Mouse (Mus musculus) splenic B cell, adult 2 months (primary cell): ENCODE data around the gene Esyt2.

Experiments used
- DNase-seq: peaks from one replicate; pipeline ENCODE4 v3.0.0-alpha.2; 2011; ENCODE audit warnings: low read depth, low spot score
- H3K27me3 ChIP-seq: 2 replicates; pipeline ENCODE4 v1.6.1; 2012; ENCODE audit warnings: mild to moderate bottlenecking, low read length, moderate library complexity, mixed read lengths; ENCODE audit not compliant: control insufficient read depth, poor library complexity, insufficient read depth, severe bottlenecking
- H3K36me3 ChIP-seq: 2 replicates; pipeline ENCODE4 v1.6.1; 2012; ENCODE audit warnings: mild to moderate bottlenecking, low read length, moderate library complexity, mixed read lengths; ENCODE audit not compliant: control insufficient read depth, poor library complexity, insufficient read depth, severe bottlenecking

The Esyt2 gene

DNA sequence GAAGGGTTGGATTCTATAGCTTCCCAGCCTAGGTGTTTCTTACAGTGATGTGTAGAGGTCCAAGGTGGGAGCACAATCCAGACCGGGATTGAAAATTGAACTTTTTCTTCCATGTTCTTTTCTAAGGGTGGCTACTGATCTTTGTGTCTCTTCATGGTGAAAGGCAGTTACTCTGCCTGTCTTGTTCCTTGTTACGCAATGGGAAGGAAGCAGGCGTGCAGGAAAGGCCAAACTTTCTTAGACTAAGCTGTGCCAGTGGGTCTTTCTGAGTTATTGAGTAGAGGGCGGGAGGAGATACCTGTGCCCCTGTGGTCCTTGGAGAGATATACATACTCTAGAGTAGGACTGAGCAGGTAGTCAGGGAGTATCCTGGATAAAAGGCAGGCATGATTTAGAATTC is 133.9 kb downstream of the Esyt2 start:
- Histone ChIP-seq H3K27me3 (no peaks in the 10 kb centered on the region), H3K36me3 (no peaks in the 10 kb centered on the region)
- no peak for DNase-seq

DNA sequence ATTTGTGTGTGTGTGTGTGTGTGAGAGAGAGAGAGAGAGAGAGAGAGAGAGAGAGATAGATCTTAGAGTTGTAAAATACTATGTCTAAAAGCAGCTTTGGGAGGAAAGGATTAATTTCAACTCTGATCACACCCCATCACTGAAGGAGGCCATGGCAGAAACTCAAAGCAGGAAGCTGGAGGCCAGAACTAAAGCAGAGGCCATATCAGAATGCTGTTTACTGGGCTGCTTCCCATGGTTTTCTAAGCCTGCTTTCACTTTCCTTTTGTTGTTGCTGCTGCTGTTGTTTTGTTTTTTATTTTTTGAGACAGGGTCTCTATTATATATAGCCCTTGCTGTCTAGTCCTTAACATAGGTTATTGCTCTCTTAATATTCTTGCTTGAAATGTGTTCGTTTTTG is 135.5 kb downstream of the Esyt2 start:
- no peaks in the 10 kb centered on the region for H3K36me3 ChIP-seq
- DNase-seq, result no peak
- no peaks in the 10 kb centered on the region for H3K27me3 ChIP-seq

DNA sequence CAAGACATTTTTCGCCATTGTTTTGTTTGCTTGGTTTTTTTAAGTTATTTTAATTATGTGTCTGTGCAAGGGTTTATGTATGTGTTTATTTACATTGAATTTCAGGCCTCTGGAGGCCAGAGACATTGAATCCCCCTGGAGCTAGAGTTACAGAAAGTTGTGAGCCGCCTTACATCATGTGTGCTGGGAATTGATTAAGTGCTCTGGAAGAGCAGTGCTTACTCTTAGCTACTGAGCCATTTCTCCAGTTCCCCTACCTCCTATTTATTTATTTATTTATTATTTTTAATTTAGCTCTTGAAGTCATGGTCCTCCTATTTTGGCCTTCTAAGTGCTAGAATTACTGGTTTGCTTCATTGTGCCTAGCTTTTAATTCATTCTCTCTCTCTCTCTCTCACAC is 140.7 kb downstream of the Esyt2 start:
- H3K36me3 ChIP-seq, result no peaks in the 10 kb centered on the region
- no peak for DNase-seq
- H3K27me3 ChIP-seq, result no peaks in the 10 kb centered on the region

DNA sequence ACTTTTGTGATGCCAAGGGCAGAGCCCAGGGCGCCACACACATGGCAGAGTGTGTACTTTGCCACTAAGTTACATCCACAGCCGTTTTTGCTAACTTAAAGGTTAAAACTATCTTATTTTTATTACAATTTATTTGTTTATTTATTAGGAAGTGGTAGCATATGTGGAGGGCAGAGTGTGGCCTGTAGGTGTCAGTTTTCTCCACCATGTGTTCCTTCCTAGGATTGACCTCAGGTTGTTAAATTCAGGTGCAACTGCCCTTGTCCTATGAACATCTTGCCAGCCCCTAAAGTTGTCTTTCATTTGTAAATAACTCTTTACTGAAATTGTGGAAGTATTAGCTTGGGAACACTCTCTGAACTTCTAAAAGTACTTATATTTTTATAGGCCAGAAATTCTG is 144.4 kb downstream of the Esyt2 start:
- no peaks in the 10 kb centered on the region for H3K27me3 ChIP-seq

DNA sequence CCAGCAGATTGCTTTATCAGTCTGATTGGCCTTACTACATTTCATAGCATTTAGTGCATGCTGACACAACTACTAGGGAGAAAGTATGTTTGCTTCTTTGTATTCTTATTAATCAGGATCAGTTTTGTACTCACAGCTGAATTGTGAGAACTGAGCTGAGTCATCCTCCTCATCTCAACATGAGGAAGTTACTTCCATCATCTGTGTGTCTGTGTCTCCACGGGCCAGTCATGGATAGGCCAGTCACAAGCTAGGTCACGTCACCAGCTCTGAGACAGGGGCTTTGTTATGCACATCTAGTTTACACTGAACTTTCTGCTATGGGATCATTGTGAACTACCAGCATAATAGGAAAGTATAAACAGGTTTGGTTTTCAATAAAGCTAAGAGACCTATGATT is 152.7 kb downstream of the Esyt2 start:
- DNase-seq, result no peak
- Histone ChIP-seq H3K36me3 (no peaks in the 10 kb centered on the region; the same call in 1 of the 2 replicates), H3K27me3 (no peaks in the 10 kb centered on the region; the same call in 1 of the 2 replicates)

More for the DNA sequence above, 144.4 kb downstream of the Esyt2 start:
- H3K36me3 ChIP-seq, result no peaks in the 10 kb centered on the region
- DNase-seq, result no peak

DNA sequence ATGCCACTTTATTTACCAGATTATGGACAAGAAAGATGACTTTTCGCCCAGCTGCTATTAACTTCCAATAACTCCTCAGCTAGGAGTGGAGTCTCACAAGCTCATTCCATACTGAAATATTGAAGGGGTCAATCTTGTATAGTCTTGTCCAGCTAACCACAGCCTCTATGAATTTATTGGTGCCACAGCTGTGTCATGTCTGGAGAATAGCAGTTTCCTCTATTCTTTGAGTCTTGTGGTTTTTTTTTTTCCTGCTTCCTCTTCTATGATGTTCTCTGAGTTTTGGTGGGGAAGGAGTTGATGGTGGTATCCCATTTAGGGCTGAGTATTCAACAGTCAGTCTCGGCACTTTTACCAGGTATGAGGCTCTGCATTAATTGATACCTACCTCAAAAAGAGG is 154.2 kb downstream of the Esyt2 start:
- Histone ChIP-seq H3K27me3 (no peaks in the 10 kb centered on the region; the same call in 1 of the 2 replicates), H3K36me3 (no peaks in the 10 kb centered on the region; the same call in 1 of the 2 replicates)
- DNase-seq, result no peak

DNA sequence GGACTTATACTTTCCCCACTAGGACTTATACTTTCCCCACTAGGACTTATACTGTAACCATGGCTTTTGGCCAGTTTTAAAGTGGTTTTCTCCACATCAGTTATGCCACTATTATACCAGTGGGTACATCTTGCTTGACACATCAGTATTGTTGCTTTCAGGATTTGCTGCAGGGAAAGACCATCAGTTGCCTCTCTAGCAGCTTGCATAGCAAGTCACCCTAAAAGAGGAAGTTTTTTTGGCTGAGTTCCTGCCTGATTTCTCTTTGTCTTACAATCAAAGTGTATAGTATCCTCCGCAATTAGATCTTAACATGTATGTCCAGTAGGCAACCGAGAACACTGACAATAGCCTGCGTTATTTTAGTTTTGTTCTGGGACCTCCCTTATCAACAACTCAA is 155.1 kb downstream of the Esyt2 start:
- no peak for DNase-seq
- no peaks in the 10 kb centered on the region; the same call in 1 of the 2 replicates for H3K36me3 ChIP-seq
- no peaks in the 10 kb centered on the region; the same call in 1 of the 2 replicates for H3K27me3 ChIP-seq

DNA sequence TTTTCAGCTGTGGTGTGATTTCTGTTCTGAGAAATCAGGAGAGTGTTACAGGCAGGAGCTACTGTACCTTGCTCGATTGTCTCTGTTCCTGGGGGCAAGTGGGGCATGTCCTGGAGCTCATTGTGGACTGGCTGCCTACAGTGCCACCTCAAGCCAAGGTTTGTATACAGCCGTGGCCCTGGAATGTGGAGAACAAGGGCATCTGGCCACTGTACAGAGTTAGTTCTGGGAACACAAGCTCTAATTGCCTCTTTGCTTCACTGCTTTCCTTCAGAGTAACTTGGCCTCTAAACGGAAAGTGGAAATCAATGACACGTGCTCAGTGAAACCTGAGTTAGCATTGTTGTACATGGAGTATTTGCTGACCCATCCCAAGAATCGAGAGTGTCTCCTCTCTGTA is 157.6 kb downstream of the Esyt2 start:
- Histone ChIP-seq H3K27me3 (no peaks in the 10 kb centered on the region), H3K36me3 (no peaks in the 10 kb centered on the region; the same call in 1 of the 2 replicates)
- no peak for DNase-seq
